Mouse (Mus musculus) right cerebral cortex, postnatal 10 days (tissue): ENCODE measurements around the gene Dnajb5.
"Not testable (repeated sequence)": the region's sequence is repeated elsewhere in the genome, so short reads cannot be mapped to it uniquely, and the experiment has no call there.

Experiments
- DNase-seq, 2 experiments: peaks; one replicate each; pipeline ENCODE4 v3.0.0; 2021; ENCODE audit warnings: low spot score in 2 of 2

The Dnajb5 gene

GRCm38 (mm10) chr4:42965039-42965719, 15.6 kb downstream of the Dnajb5 start:
- peak; percentile 78 to 79 for DNase-seq

DNA sequence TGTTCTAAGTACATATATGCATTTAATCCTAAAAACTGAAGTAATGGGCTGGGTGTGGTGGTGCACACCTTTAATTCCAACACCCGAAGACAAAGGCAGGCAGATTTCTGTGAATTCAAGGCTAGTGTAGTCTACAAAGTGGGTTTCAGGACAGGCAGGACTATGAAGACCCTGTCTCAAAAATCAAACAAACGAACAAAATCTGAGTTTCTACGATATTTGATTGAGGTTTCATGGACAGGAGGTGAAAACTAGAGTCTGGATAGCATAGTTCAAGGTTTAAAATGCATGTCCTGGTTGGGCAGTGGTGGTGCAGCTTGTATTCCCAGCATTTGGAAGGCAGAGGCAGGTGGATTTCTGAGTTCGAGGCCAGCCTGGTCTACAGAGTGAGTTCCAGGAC, 19.7 kb downstream of the Dnajb5 start, which contains the start of gene 1700022I11Rik:
Gene 1700022I11Rik (plus strand): TSS at position 301 of the 400 bp plus-strand sequence.
- no peak for DNase-seq

DNA sequence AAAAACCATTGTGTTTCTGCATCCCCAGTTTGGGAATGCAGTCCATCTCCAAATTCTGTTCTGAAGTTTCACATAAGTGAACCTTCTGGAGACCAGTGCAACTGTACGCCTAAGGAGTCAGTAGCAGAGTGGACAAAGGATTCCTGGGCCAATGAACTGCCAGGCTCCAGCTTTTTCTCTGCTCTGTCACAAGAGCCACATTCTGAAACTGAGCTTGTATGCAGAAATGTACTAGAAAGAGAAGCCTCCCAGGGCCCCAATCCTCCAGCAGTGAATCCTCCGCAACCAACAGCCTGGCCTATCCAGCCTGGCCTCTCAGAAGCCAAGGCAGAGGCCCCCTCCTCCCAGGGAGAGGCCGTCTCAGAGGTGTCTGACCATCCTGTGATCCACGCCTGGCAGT, 23.3 kb downstream of the Dnajb5 start:
- DNase-seq = no peak

DNA sequence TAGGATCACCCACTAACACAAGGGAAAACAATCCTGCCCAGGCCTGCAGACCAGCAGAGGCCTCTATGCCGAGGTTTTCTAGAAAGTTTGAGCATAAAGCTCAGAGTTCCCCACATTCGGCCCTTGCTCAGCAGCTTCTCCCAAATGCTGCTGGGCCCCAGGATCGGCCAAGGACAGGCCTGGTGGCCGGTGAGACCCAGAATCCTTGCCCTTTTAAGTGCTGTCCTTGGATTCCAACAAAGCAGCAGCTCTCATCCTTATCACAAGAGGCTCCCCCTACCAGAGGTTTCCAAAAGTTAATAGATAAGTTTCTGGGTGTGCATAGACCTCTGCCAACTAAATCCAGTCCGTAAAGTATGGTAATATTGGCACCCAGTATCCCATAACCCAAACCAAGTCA, 24.3 kb downstream of the Dnajb5 start:
- DNase-seq = no peak

GRCm38 (mm10) chr4:42978062-42978461, 28.4 kb downstream of the Dnajb5 start:
- DNase-seq = no peak

DNA sequence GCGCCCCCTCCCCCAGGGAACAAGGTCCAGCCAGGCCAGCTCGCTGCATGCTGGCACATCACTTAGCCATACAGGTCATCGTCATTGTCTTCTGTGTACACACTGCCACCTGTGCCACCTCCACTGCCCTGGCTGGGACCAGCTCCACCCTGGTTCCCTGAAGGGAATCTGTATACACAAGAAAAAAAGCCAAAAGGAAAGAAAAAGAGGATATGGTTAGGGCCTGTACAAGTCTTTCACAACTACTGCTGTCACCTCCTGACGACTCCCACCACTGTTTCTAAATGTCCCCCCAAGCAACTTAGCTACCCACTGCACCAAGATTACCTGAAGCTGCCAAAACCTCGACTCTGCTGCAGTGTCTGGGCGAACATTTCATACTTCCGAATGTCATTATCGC, 30.9 kb downstream of the Dnajb5 start:
- not testable (repeated sequence) for DNase-seq

- DNase-seq = no peak
Measured at GRCm38 (mm10) chr4:42988296-42988695, 38.7 kb downstream of the Dnajb5 start.

DNA sequence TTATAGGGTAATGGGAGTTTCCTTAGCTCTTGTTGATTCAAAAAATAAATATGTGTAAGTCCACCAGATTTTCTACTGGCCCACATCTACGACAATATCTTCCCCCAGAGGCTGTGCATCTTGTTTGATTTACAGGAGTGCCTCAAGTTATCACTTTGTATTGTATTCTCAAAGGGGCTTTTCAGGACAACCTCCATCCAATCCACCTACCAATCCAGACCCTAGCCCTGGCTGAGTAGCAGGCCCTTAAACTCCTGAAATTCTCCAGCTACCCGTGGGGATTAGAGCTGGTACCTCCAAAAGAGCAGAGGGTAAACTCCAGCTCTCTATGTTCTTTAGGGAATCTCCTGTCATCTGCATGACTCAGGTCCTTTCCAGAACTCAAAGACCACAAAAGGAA, 48.4 kb downstream of the Dnajb5 start:
- DNase-seq = no peak

GRCm38 (mm10) chr4:42999451-43000140, 50.0 kb downstream of the Dnajb5 start:
- peak; percentile 78 to 80 for DNase-seq

GRCm38 (mm10) chr4:43000141-43000986, 50.8 kb downstream of the Dnajb5 start, which contains the start of gene Vcp:
TSS of gene Vcp (minus strand) at chr4:43000507.
- peak; percentile 100 for DNase-seq

DNA sequence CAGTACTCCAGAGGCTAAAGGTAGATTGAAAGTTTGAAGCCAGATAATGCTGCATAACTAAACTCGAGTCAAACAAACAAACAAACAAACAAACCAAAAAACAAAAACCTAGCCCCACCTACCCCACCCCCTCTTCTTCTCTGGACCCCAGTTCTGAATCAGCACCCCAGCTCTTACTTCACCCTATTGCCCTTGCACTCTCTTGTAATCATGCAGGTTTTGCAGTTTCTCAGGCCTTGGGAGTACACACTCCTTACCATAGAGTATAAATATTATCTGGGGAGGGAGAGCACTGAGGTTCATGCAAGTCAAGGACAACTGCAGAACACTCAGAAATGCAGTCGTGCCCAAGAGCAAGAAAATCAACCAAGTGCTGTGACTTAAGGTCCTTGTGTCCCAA, 51.7 kb downstream of the Dnajb5 start:
- DNase-seq = no peak

- DNase-seq = no peak
Measured at GRCm38 (mm10) chr4:43002756-43003439, 53.3 kb downstream of the Dnajb5 start.

DNA sequence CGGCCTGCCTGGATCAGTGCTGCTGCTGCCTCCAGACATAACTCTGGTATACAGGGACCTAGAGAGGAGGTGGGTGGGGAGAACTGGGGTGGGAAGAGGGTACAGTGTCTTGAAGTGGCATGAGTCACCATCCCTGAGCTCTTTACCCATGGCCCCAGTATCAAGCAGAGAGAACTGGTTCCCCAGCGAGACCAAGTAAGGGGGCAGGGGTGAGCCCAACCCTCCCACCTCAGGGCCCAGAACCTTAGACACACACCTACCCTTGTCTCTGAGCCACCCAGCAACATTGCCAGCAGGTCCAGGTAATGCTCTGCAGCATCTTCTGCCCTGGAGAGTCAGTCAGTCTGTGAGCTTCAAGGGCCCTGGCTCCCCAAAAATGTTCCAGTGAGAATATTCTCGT, 55.3 kb downstream of the Dnajb5 start:
- no peak for DNase-seq

DNA sequence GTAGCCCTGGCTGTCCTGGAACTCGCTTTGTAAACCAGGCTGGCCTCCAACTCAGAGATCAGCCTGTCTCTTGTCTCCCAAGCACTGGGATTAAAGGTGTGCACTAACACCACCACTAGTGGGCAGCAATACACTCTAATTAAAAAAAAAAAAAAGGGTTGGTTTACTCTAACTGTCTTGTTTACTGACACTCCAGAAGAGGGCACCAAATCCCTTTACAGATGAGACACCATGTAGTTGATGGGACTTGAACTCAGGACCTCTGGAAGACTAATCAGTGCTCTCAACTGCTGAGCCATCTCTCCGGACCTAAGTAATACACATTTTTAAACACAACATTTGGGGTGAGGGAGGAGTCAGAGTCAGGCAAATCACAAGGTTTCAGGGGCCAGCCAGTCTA, 56.2 kb downstream of the Dnajb5 start:
- no peak for DNase-seq
